Mouse (Mus musculus): Measurements from ENCODE around the gene Dnal1. TPM values are rescaled to one million over a fixed set of nuclear protein-coding genes. Genes with fewer than 3 reads are reported as not detected.

Dnal1 gene
- polyA plus RNA-seq, 1 experiment from 2014 or later, result 0.23 TPM

DNA sequence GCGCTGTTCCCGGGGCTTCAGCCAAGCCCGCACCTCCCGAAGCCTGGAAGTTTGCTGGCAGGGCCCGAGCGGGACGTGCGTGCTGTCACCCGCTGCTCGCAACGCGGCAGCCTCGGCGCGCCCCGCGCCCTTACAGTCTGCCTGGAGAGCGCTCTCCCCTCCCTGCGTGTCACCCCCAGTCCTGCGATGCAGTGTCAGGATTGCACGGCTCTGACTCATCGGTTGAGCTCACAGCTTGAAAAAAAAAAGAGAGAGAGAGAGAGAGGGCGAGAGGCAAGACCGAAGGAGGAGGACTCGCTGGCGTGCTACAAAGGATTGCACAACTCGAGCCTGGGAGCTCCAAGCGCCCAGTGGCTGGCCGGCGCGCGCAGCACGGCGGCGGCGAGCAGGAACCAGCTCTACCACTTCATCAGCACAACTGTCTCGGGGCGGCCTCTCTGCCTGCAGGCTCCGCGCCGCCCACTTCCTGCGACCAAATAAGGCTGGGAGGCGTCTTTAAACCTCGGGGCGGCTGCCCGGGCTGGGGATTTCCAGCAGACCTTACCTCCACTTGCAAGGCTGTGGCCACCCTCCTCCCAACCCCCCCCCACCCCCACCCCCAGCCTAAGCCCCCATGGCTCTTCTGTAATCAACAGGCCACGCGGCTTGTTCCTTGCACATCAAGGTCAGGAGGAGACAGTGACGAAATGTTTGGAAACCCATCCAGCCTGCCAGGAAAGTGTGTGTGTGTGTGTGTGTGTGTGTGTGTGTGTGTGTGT lies 79.7 kb downstream of the Dnal1 start:
- H3K27me3 ChIP-seq, result no peaks in the 10 kb centered on the region
- H3K9me3 ChIP-seq (replicated peaks), result no peaks in the 10 kb centered on the region
- under 1% methylated on average over 49 of the region's 49 CpGs for WGBS (ENCODE audit: insufficient replicate concordance)
- H3K36me3 ChIP-seq (replicated peaks), result peaks cover 15% of the 10 kb centered on the region; the same call in 1 of the 2 replicates
- H3K9ac ChIP-seq, result peak overlapping the region; percentile 99
- peak overlapping the region; percentile 97 for H3K27ac ChIP-seq (replicated peaks)
- H3K4me3 ChIP-seq (replicated peaks), result peak overlapping the region; percentile 94
- H3K4me2 ChIP-seq, result peak overlapping the region; percentile 84
- peaks cover 82% of the 10 kb centered on the region for H3K4me1 ChIP-seq (replicated peaks)
- ATAC-seq (ENCODE audit: insufficient read depth), result peak; percentile 80

DNA sequence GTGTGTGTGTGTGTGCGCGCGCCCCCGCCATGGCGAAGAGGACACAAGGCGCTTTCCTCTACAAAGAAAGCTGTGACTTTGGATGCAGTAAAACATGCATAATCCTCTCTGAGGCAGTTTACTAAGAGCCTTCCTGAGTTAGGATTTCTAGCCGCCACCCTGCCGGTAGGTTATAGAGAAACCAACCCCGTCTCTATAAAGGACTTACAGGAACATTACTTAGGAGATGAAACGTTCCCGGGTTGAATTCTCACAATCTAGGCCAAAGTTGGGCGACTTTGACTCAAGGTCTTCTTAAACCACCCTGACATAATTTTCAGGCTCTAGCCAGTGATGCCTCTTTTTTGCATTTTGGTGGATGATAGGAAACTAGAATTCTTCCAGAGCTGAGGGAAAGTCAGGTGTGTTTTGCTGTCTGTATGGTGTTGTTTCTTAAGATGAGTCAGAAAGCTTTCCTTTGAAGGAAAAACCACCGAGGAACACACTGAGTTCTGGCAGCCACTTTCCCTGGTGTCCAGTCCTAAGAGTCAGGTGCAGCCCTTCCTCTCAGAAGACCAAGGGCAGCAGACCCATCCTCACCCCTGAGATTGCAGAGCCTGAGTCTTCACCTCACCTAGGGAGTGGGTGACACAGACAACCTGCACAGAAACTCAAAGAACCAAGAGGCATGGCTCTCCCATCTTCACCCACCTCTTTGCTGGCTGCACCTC lies 80.4 kb downstream of the Dnal1 start:
- whole genome bisulfite sequencing (ENCODE audit: insufficient replicate concordance), result 4% methylated on average over 13 of the region's 13 CpGs
- Histone ChIP-seq H3K27me3 (no peaks in the 10 kb centered on the region), H3K9me3 (replicated peaks) (no peaks in the 10 kb centered on the region), H3K4me3 (replicated peaks) (peak overlapping the region; percentile 94), H3K4me1 (replicated peaks) (peaks cover 81% of the 10 kb centered on the region), H3K4me2 (peak overlapping the region; percentile 84), H3K9ac (peak overlapping the region; percentile 99), H3K27ac (replicated peaks) (peak overlapping the region; percentile 97), H3K36me3 (replicated peaks) (peaks cover 11% of the 10 kb centered on the region; the same call in 1 of the 2 replicates)
- no peak for ATAC-seq (ENCODE audit: insufficient read depth)

DNA sequence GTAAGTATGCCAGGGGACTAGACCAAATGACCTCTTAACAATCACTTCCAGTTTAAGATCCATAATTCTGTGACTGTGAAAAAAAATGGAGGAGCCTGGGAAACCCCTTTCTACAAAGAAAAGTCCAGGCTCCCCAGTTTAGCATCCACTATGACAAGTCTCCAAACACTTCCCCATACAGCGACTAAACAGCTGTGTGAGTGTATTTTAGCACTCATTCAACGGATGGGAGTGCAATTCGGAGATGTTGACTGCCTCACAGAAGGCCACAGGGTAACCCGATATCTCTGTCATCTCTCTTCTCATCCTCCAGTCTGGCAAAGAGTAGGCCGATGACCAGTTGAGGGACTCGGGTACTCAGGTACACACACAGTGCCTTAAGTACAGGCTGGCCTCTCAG lies 81.0 kb downstream of the Dnal1 start:
- H3K27ac ChIP-seq (replicated peaks), result peak overlapping the region; percentile 97; the same call in 1 of the 2 replicates
- H3K4me1 ChIP-seq (replicated peaks), result peaks cover 81% of the 10 kb centered on the region
- H3K4me3 ChIP-seq (replicated peaks), result no peak overlapping the region
- peak overlapping the region; percentile 99 for H3K9ac ChIP-seq
- H3K9me3 ChIP-seq (replicated peaks), result no peaks in the 10 kb centered on the region
- no peaks in the 10 kb centered on the region for H3K27me3 ChIP-seq
- H3K4me2 ChIP-seq, result peak overlapping the region; percentile 84; the same call in 1 of the 2 replicates
- ATAC-seq (ENCODE audit: insufficient read depth), result no peak
- H3K36me3 ChIP-seq (replicated peaks), result peaks cover 6% of the 10 kb centered on the region; the same call in 1 of the 2 replicates
- 33% methylated on average over 6 of the region's 6 CpGs for WGBS (ENCODE audit: insufficient replicate concordance)

Other genes with a start within 250 kb of the Dnal1 start
- gene Numb, start 192.4 kb upstream of the Dnal1 start, polyA plus RNA-seq (2015; fragmentation: Nextera tagmentation; extraction: Ambion mirVana), result 15.0 and 15.9 TPM in 2 replicates
- gene Riox1, start 163.8 kb upstream of the Dnal1 start, polyA plus RNA-seq (2015; fragmentation: Nextera tagmentation; extraction: Ambion mirVana), result 7.1 and 7.8 TPM in 2 replicates
- not detected in 2 replicates for gene Heatr4, start 129.5 kb upstream of the Dnal1 start, polyA plus RNA-seq (2015; fragmentation: Nextera tagmentation; extraction: Ambion mirVana)
- 12.4 and 12.6 TPM in 2 replicates for gene Acot2, start 126.5 kb upstream of the Dnal1 start, polyA plus RNA-seq (2015; fragmentation: Nextera tagmentation; extraction: Ambion mirVana)
- 35.8 and 44.5 TPM in 2 replicates for gene Acot1, start 104.9 kb upstream of the Dnal1 start, polyA plus RNA-seq (2015; fragmentation: Nextera tagmentation; extraction: Ambion mirVana)
- 10.4 and 11.2 TPM in 2 replicates for gene Acot4, start 76.0 kb upstream of the Dnal1 start, polyA plus RNA-seq (2015; fragmentation: Nextera tagmentation; extraction: Ambion mirVana)
- not detected in 2 replicates for gene Gm49366, start 75.4 kb upstream of the Dnal1 start, polyA plus RNA-seq (2015; fragmentation: Nextera tagmentation; extraction: Ambion mirVana)
- gene Acot3, start 62.2 kb upstream of the Dnal1 start, polyA plus RNA-seq (2015; fragmentation: Nextera tagmentation; extraction: Ambion mirVana), result 6.6 and 7.4 TPM in 2 replicates
- 0.06 TPM in 1 of 2 replicates, not detected in the other for gene Acot5, start 45.0 kb upstream of the Dnal1 start, polyA plus RNA-seq (2015; fragmentation: Nextera tagmentation; extraction: Ambion mirVana)
- gene Acot6, start 13.7 kb upstream of the Dnal1 start, polyA plus RNA-seq (2015; fragmentation: Nextera tagmentation; extraction: Ambion mirVana), result 0.44 and 0.66 TPM in 2 replicates
- 0.16 and 0.24 TPM in 2 replicates for gene Pnma1, start 34.1 kb downstream of the Dnal1 start, polyA plus RNA-seq (2015; fragmentation: Nextera tagmentation; extraction: Ambion mirVana)
- gene Elmsan1, start 104.5 kb downstream of the Dnal1 start, polyA plus RNA-seq (2015; fragmentation: Nextera tagmentation; extraction: Ambion mirVana), result 7.7 and 8.7 TPM in 2 replicates
- 22.4 and 23.7 TPM in 2 replicates for gene Ptgr2, start 170.9 kb downstream of the Dnal1 start, polyA plus RNA-seq (2015; fragmentation: Nextera tagmentation; extraction: Ambion mirVana)
- 35.4 and 38.4 TPM in 2 replicates for gene Zfp410, start 202.5 kb downstream of the Dnal1 start, polyA plus RNA-seq (2015; fragmentation: Nextera tagmentation; extraction: Ambion mirVana)
- gene Coq6, start 247.3 kb downstream of the Dnal1 start, polyA plus RNA-seq (2015; fragmentation: Nextera tagmentation; extraction: Ambion mirVana), result 24.7 and 25.5 TPM in 2 replicates
- 1.0 and 1.4 TPM in 2 replicates for gene Fam161b, start 247.5 kb downstream of the Dnal1 start, polyA plus RNA-seq (2015; fragmentation: Nextera tagmentation; extraction: Ambion mirVana)